Mouse (Mus musculus): Measurements from ENCODE around the gene Arhgdia. TPM values are rescaled to one million over a fixed set of nuclear protein-coding genes. Genes with fewer than 3 reads are reported as not detected.

The Arhgdia gene
- polyA plus RNA-seq (2015; fragmentation: Nextera tagmentation; extraction: Ambion mirVana): 530 and 555 TPM in 2 replicates

GRCm38 (mm10) chr11:120581490-120582267, at the start of gene Arhgdia:
Gene Arhgdia (minus strand): TSS chr11:120581624.
- peaks cover 24% of the 10 kb centered on the region for H3K4me1 ChIP-seq
- peaks cover 63% of the 10 kb centered on the region for H3K36me3 ChIP-seq
- ATAC-seq (ENCODE audit: low FRiP score, low read depth): peak; percentile 55
- H3K9me3 ChIP-seq: peaks cover 6% of the 10 kb centered on the region; the same call in 1 of the 2 replicates
- 5% methylated on average over 57 of the region's 75 CpGs for WGBS
- H3K4me3 ChIP-seq: peak within 1 kb of the TSS; percentile 69
- H3K9ac ChIP-seq: peak within 1 kb of the TSS; percentile 93
- H3K27me3 ChIP-seq: no peaks in the 10 kb centered on the region
- H3K27ac ChIP-seq: peak within 1 kb of the TSS; percentile 92
- peak within 1 kb of the TSS; percentile 98 for H3K4me2 ChIP-seq (replicated peaks)

GRCm38 (mm10) chr11:120630401-120630871, 49.0 kb upstream of the Arhgdia start:
- peak overlapping the region; percentile 25 for H3K4me2 ChIP-seq (replicated peaks)
- peak overlapping the region; percentile 18; the same call in 1 of the 2 replicates for H3K27ac ChIP-seq
- H3K36me3 ChIP-seq: peaks cover 30% of the 10 kb centered on the region
- WGBS: 71% methylated on average over 5 of the region's 5 CpGs
- H3K9me3 ChIP-seq: no peaks in the 10 kb centered on the region
- no peak overlapping the region for H3K4me3 ChIP-seq
- no peaks in the 10 kb centered on the region for H3K27me3 ChIP-seq
- H3K9ac ChIP-seq: peak overlapping the region; percentile 55
- ATAC-seq (ENCODE audit: low FRiP score, low read depth): no peak
- peaks cover 37% of the 10 kb centered on the region for H3K4me1 ChIP-seq

- WGBS: 53% methylated on average over 7 of the region's 7 CpGs
These were observed 48.5 kb upstream of the Arhgdia start for GRCm38 (mm10) chr11:120629911-120630310.

GRCm38 (mm10) chr11:120629341-120629730, 47.9 kb upstream of the Arhgdia start:
- WGBS: 81% methylated on average over 23 of the region's 23 CpGs
- no peaks in the 10 kb centered on the region for H3K9me3 ChIP-seq
- peaks cover 43% of the 10 kb centered on the region for H3K4me1 ChIP-seq
- H3K4me2 ChIP-seq (replicated peaks): peak overlapping the region; percentile 11; the same call in 1 of the 2 replicates
- no peak for ATAC-seq (ENCODE audit: low FRiP score, low read depth)
- H3K4me3 ChIP-seq: no peak overlapping the region
- H3K27ac ChIP-seq: no peak overlapping the region
- H3K36me3 ChIP-seq: peaks cover 30% of the 10 kb centered on the region
- H3K27me3 ChIP-seq: no peaks in the 10 kb centered on the region
- 0 out of 2 replicates have a peak overlapping the region, but pooled peaks have one; percentile 19 for H3K9ac ChIP-seq

More at GRCm38 (mm10) chr11:120629911-120630310, 48.5 kb upstream of the Arhgdia start:
- Histone ChIP-seq H3K4me2 (replicated peaks) (peak overlapping the region; percentile 25), H3K36me3 (peaks cover 30% of the 10 kb centered on the region), H3K27me3 (no peaks in the 10 kb centered on the region), H3K27ac (no peak overlapping the region), H3K4me3 (no peak overlapping the region), H3K4me1 (peaks cover 42% of the 10 kb centered on the region), H3K9ac (peak overlapping the region; percentile 55), H3K9me3 (no peaks in the 10 kb centered on the region)
- no peak for ATAC-seq (ENCODE audit: low FRiP score, low read depth)

- Histone ChIP-seq H3K4me3 (no peak overlapping the region), H3K4me1 (peaks cover 45% of the 10 kb centered on the region), H3K36me3 (peaks cover 30% of the 10 kb centered on the region), H3K27me3 (no peaks in the 10 kb centered on the region), H3K27ac (no peak overlapping the region), H3K9me3 (no peaks in the 10 kb centered on the region), H3K9ac (0 out of 2 replicates have a peak overlapping the region, but pooled peaks have one; percentile 19), H3K4me2 (replicated peaks) (0 out of 2 replicates have a peak overlapping the region, but pooled peaks have one; percentile 11)
- 94% methylated on average over 23 of the region's 23 CpGs for WGBS
- ATAC-seq (ENCODE audit: low FRiP score, low read depth): no peak
These were observed 47.3 kb upstream of the Arhgdia start for GRCm38 (mm10) chr11:120628601-120629340.

GRCm38 (mm10) chr11:120627468-120628300, 46.3 kb upstream of the Arhgdia start:
- no peak overlapping the region for H3K9ac ChIP-seq
- H3K9me3 ChIP-seq: no peaks in the 10 kb centered on the region
- H3K27me3 ChIP-seq: no peaks in the 10 kb centered on the region
- peaks cover 35% of the 10 kb centered on the region for H3K36me3 ChIP-seq
- H3K4me2 ChIP-seq (replicated peaks): no peak overlapping the region
- no peak overlapping the region for H3K4me3 ChIP-seq
- no peak for ATAC-seq (ENCODE audit: low FRiP score, low read depth)
- H3K4me1 ChIP-seq: peaks cover 46% of the 10 kb centered on the region
- 80% methylated on average over 22 of the region's 22 CpGs for WGBS
- H3K27ac ChIP-seq: no peak overlapping the region

GRCm38 (mm10) chr11:120626785-120627467, 45.5 kb upstream of the Arhgdia start:
- no peak overlapping the region for H3K9ac ChIP-seq
- WGBS: 93% methylated on average over 11 of the region's 11 CpGs
- H3K4me1 ChIP-seq: peaks cover 40% of the 10 kb centered on the region
- H3K4me2 ChIP-seq (replicated peaks): no peak overlapping the region
- no peak overlapping the region for H3K27ac ChIP-seq
- no peaks in the 10 kb centered on the region for H3K9me3 ChIP-seq
- H3K36me3 ChIP-seq: peaks cover 42% of the 10 kb centered on the region
- H3K27me3 ChIP-seq: no peaks in the 10 kb centered on the region
- H3K4me3 ChIP-seq: no peak overlapping the region
- no peak for ATAC-seq (ENCODE audit: low FRiP score, low read depth)

- peak within 1 kb of the TSS; percentile 100 for H3K4me2 ChIP-seq (replicated peaks)
- H3K27me3 ChIP-seq: no peaks in the 10 kb centered on the region
- peaks cover 58% of the 10 kb centered on the region for H3K36me3 ChIP-seq
- peaks cover 24% of the 10 kb centered on the region for H3K4me1 ChIP-seq
- H3K9ac ChIP-seq: peak within 1 kb of the TSS; percentile 76
- peak within 1 kb of the TSS; percentile 96 for H3K4me3 ChIP-seq
- 17% methylated on average over 5 of the region's 5 CpGs for WGBS
- no peaks in the 10 kb centered on the region for H3K9me3 ChIP-seq
- peak; percentile 25; the same call in 1 of the 2 replicates for ATAC-seq (ENCODE audit: low FRiP score, low read depth)
- peak within 1 kb of the TSS; percentile 61 for H3K27ac ChIP-seq
These were observed 43.8 kb upstream of the Arhgdia start, which contains the start of gene Sirt7 for GRCm38 (mm10) chr11:120625152-120625775. Gene Sirt7 (minus strand): TSS chr11:120625240.

GRCm38 (mm10) chr11:120624680-120625111, 43.3 kb upstream of the Arhgdia start:
- Histone ChIP-seq H3K4me3 (peak overlapping the region; percentile 96), H3K4me2 (replicated peaks) (peak overlapping the region; percentile 100), H3K9me3 (no peaks in the 10 kb centered on the region), H3K4me1 (peaks cover 18% of the 10 kb centered on the region), H3K9ac (peak overlapping the region; percentile 76), H3K27ac (peak overlapping the region; percentile 8; the same call in 1 of the 2 replicates), H3K36me3 (peaks cover 62% of the 10 kb centered on the region), H3K27me3 (no peaks in the 10 kb centered on the region)
- peak; percentile 81 for ATAC-seq (ENCODE audit: low FRiP score, low read depth)
- under 1% methylated on average over 53 of the region's 53 CpGs for WGBS

- Histone ChIP-seq H3K9ac (peak overlapping the region; percentile 76), H3K4me2 (replicated peaks) (peak overlapping the region; percentile 100), H3K27ac (peak overlapping the region; percentile 8; the same call in 1 of the 2 replicates), H3K36me3 (peaks cover 60% of the 10 kb centered on the region), H3K4me1 (peaks cover 17% of the 10 kb centered on the region), H3K27me3 (no peaks in the 10 kb centered on the region), H3K4me3 (peak overlapping the region; percentile 96), H3K9me3 (no peaks in the 10 kb centered on the region)
- peak; percentile 55; the same call in 1 of the 2 replicates for ATAC-seq (ENCODE audit: low FRiP score, low read depth)
- 13% methylated on average over 30 of the region's 30 CpGs for WGBS
These were observed 42.7 kb upstream of the Arhgdia start for GRCm38 (mm10) chr11:120623961-120624679.

Measured in limb, embryonic 13.5 days (tissue).